In the genomic region with DNA sequence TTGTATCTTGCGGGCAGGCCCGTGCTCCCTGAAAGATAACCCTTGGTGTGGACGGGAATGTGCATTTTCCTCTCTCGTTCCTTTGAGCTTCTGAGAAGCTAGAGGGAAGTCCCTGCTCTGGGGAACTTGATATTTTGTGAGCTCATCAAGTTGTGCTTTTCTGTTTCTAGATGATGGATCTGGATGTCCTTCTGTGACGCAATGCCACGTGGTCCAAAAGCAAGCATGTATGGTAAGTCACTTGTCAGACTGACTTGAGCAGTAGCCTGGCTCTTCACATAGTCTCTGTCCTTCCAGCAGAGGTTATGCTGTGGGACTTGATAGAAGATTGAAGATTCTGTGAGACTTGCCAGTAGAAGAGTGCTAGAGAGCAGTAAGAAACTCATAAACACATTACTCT, we compare ENCODE assay signal across 1 mouse cellular context.
TF ChIP-seq lines count a peak whose summit lies in the region.

No protein-coding gene starts in this region.

TF ChIP-seq in CH12.LX, 34 proteins besides CTCF, POLR2A, EP300 and RAD21 (continued from another document):
- no peak for TF ChIP-seq KAT2A (IDR thresholded peaks at IDR 0.05; ENCODE audit: insufficient replicate concordance, low read length)
- no peak for TF ChIP-seq ZMIZ1 (IDR thresholded peaks at IDR 0.05; ENCODE audit: low read depth, low read length)
- TF ChIP-seq JUN (IDR thresholded peaks at IDR 0.05; ENCODE audit: insufficient read depth, low read depth, low read length) = no peak
- no peak for TF ChIP-seq ELF1 (IDR thresholded peaks at IDR 0.05; ENCODE audit: low read depth, low read length)
- no peak for TF ChIP-seq SMC3 (IDR thresholded peaks at IDR 0.05; ENCODE audit: low read depth, low read length)
